Mouse (Mus musculus) liver, postnatal 0 days (tissue): ENCODE results near the gene Slc28a1.
A peak's percentile ranks its signal among the peaks of the same experiment; 100 is the strongest.

Source experiments
- CTCF ChIP-seq: sonication (generic); IDR thresholded peaks from 2 replicates; pipeline ENCODE4 v1.5.1; 2016; ENCODE audit warnings: antibody characterized with exemption, low read depth
- EP300 ChIP-seq: IDR thresholded peaks from 2 replicates; pipeline ENCODE4 v1.6.1; 2016; ENCODE audit warnings: antibody characterized with exemption, low read depth, mild to moderate bottlenecking

DNA sequence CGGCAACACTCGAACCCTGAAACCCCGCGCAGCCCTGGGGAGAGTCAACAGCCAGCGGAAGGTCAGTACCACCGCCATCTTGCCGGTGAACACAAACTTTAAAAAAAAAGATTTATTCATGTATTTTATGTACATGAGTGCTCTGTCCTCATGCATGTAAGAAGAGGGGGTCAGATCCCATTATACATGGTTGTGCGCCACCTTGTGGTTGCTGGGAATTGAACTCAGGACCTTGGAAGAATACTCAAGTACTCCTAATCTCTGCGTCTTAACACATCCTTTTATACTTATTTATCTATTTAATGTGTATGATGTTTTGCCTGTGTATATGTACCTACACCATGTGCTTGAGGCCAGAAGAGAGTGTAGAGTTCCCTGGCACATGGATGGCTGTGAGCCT is 47.1 kb downstream of the Slc28a1 start:
- TF ChIP-seq EP300 (no peak), CTCF (peak; percentile 63)
